10 mouse cellular contexts compared by ENCODE assay signal in the genomic region with DNA sequence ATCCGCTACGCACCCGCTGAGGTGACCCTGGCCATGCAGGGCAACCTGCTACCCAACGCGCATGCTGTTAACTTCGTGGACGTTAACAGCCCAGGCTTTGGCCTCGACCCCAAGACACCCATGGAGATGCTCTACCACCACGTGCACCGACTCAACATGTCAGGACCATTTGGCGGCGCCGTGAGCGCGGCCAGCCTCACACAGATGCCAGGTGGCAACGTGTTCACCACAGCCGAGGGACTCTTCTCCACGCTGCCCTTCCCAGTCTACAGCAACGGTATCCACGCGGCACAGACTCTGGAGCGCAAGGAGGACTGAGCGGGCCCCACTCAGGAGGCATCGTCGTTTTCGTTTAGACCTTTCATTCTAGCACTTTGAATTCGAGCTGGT.
DNase-seq lines count a peak whose midpoint lies in the region; ATAC-seq and TF ChIP-seq lines count a peak whose summit lies in the region.
"Had no signal": no experiment of that assay in that cellular context is flagged by ENCODE, and none has a peak within 500 bp of the region (broad histone marks: within the 10 kb centered on the region; RNA-seq: fewer than 3 reads in every experiment).

No protein-coding gene starts in this region.

- no peak overlapping the region; the same call in 1 of the 2 replicates for H3K4me2 ChIP-seq in midbrain, embryonic 16.5 days (ENCODE audit: low read length)
- peak overlapping the region; percentile 82; the same call in 1 of the 2 replicates for H3K4me2 ChIP-seq in stomach, embryonic 16.5 days (ENCODE audit: low read depth, low read length)

- H3K9ac ChIP-seq in midbrain, embryonic 16.5 days (ENCODE audit: low read depth, low read length) = no peak overlapping the region
- H3K9ac ChIP-seq in stomach, embryonic 16.5 days (ENCODE audit: low read length) = no peak overlapping the region

- no peak for DNase-seq in heart, embryonic 10.5 days (ENCODE audit: low spot score)
- DNase-seq in heart, postnatal 25 days (ENCODE audit: low spot score) = no peak
- DNase-seq in midbrain, embryonic 10.5 days (ENCODE audit: low spot score) = no peak
- DNase-seq in limb, embryonic 10.5 days (ENCODE audit: low spot score) = no peak
- no peak for DNase-seq in urinary bladder, postnatal 36 days (ENCODE audit: low spot score in 2 of 2)
- no peak for DNase-seq in thymus, adult 2 months
- DNase-seq: heart, postnatal 4 days; thymus, adult 18-20 months had no signal

- 63% methylated on average over 27 of the region's 27 CpGs for WGBS in heart, embryonic 10.5 days
- WGBS in midbrain, embryonic 10.5 days = 70% methylated on average over 27 of the region's 27 CpGs
- WGBS in midbrain, embryonic 16.5 days = 74% methylated on average over 27 of the region's 27 CpGs
- 60% methylated on average over 27 of the region's 27 CpGs for WGBS in limb, embryonic 10.5 days
- 67% methylated on average over 27 of the region's 27 CpGs for whole genome bisulfite sequencing in stomach, embryonic 16.5 days
- 74% methylated on average over 27 of the region's 27 CpGs for WGBS in thymus, adult 2 months

- no peak overlapping the region for H3K27ac ChIP-seq in heart, embryonic 10.5 days
- H3K27ac ChIP-seq in midbrain, embryonic 10.5 days (replicated peaks) = peak overlapping the region; percentile 71; the same call in 1 of the 2 replicates
- no peak overlapping the region for H3K27ac ChIP-seq in midbrain, embryonic 16.5 days (ENCODE audit: low read length)
- H3K27ac ChIP-seq in limb, embryonic 10.5 days = 0 out of 2 replicates have a peak overlapping the region, but pooled peaks have one; percentile 51
- no peak overlapping the region for H3K27ac ChIP-seq in stomach, embryonic 16.5 days (ENCODE audit: low read length)
- H3K27ac ChIP-seq in thymus, adult 2 months (ENCODE audit: control insufficient read depth, insufficient read depth, low read length) = no peak overlapping the region

- peaks cover 49% of the 10 kb centered on the region for H3K27me3 ChIP-seq in heart, embryonic 10.5 days (ENCODE audit: insufficient read depth, poor library complexity, severe bottlenecking)
- peaks cover 56% of the 10 kb centered on the region for H3K27me3 ChIP-seq in midbrain, embryonic 10.5 days (ENCODE audit: low read depth, poor library complexity, severe bottlenecking)
- H3K27me3 ChIP-seq in midbrain, embryonic 16.5 days (ENCODE audit: control insufficient read depth, insufficient read depth, low read depth, low read length) = peaks cover 6% of the 10 kb centered on the region; the same call in 1 of the 2 replicates
- H3K27me3 ChIP-seq in limb, embryonic 10.5 days (ENCODE audit: low read depth, poor library complexity, severe bottlenecking) = peaks cover 60% of the 10 kb centered on the region
- H3K27me3 ChIP-seq in stomach, embryonic 16.5 days (ENCODE audit: control insufficient read depth, insufficient read depth, low read length) = peaks cover 23% of the 10 kb centered on the region
- H3K27me3 ChIP-seq in thymus, adult 2 months (ENCODE audit: control insufficient read depth, insufficient read depth, low read length) = peaks cover 13% of the 10 kb centered on the region; the same call in 1 of the 2 replicates

- TF ChIP-seq CTCF in thymus, adult 2 months (IDR thresholded peaks at IDR 0.05; ENCODE audit: borderline replicate concordance, control insufficient read depth, extremely low read depth, insufficient read depth, low read length, poor library complexity) = no peak

- peaks cover 16% of the 10 kb centered on the region for H3K4me1 ChIP-seq in heart, embryonic 10.5 days
- H3K4me1 ChIP-seq in midbrain, embryonic 10.5 days = peaks cover 17% of the 10 kb centered on the region
- H3K4me1 ChIP-seq in midbrain, embryonic 16.5 days (ENCODE audit: control insufficient read depth, insufficient read depth, low read length) = peaks cover 4% of the 10 kb centered on the region; the same call in 1 of the 2 replicates
- peaks cover 33% of the 10 kb centered on the region for H3K4me1 ChIP-seq in limb, embryonic 10.5 days
- H3K4me1 ChIP-seq in stomach, embryonic 16.5 days (ENCODE audit: control insufficient read depth, insufficient read depth, low read length) = peaks cover 11% of the 10 kb centered on the region; the same call in 1 of the 2 replicates
- H3K4me1 ChIP-seq in thymus, adult 2 months (replicated peaks; ENCODE audit: control insufficient read depth, insufficient read depth, low read length) = peaks cover 6% of the 10 kb centered on the region

- H3K9me3 ChIP-seq in heart, embryonic 10.5 days = no peaks in the 10 kb centered on the region
- 0 out of 2 replicates have a peak, but pooled peaks cover 8% of the 10 kb centered on the region for H3K9me3 ChIP-seq in midbrain, embryonic 10.5 days (replicated peaks)
- H3K9me3 ChIP-seq in midbrain, embryonic 16.5 days (replicated peaks; ENCODE audit: control insufficient read depth, low read length, poor library complexity, severe bottlenecking) = no peaks in the 10 kb centered on the region
- no peaks in the 10 kb centered on the region for H3K9me3 ChIP-seq in limb, embryonic 10.5 days (replicated peaks)
- H3K9me3 ChIP-seq in stomach, embryonic 16.5 days (replicated peaks; ENCODE audit: control insufficient read depth, low read length) = no peaks in the 10 kb centered on the region

- TF ChIP-seq POLR2A in thymus, adult 2 months (IDR thresholded peaks at IDR 0.05; ENCODE audit: control insufficient read depth, extremely low read depth, insufficient read depth, low read length, poor library complexity) = no peak

- peak overlapping the region; percentile 59 for H3K4me3 ChIP-seq in heart, embryonic 10.5 days
- H3K4me3 ChIP-seq in midbrain, embryonic 10.5 days = peak overlapping the region; percentile 52
- H3K4me3 ChIP-seq in midbrain, embryonic 16.5 days (ENCODE audit: low read depth, low read length) = no peak overlapping the region
- peak overlapping the region; percentile 49 for H3K4me3 ChIP-seq in limb, embryonic 10.5 days
- H3K4me3 ChIP-seq in stomach, embryonic 16.5 days (replicated peaks; ENCODE audit: low read length) = peak overlapping the region; percentile 45; the same call in 1 of the 2 replicates
- no peak overlapping the region for H3K4me3 ChIP-seq in thymus, adult 2 months (ENCODE audit: control insufficient read depth, insufficient read depth, low read length)

- H3K36me3 ChIP-seq in heart, embryonic 10.5 days = no peaks in the 10 kb centered on the region
- H3K36me3 ChIP-seq in midbrain, embryonic 10.5 days = peaks cover 11% of the 10 kb centered on the region
- H3K36me3 ChIP-seq in midbrain, embryonic 16.5 days (ENCODE audit: control insufficient read depth, insufficient read depth, low read length) = no peaks in the 10 kb centered on the region
- no peaks in the 10 kb centered on the region for H3K36me3 ChIP-seq in limb, embryonic 10.5 days
- no peaks in the 10 kb centered on the region for H3K36me3 ChIP-seq in stomach, embryonic 16.5 days (ENCODE audit: control insufficient read depth, insufficient read depth, low read length)
- no peaks in the 10 kb centered on the region for H3K36me3 ChIP-seq in thymus, adult 2 months (ENCODE audit: control insufficient read depth, insufficient read depth, low read length)

- no peak for ATAC-seq in midbrain, embryonic 16.5 days
- peak; percentile 19; the same call in 1 of the 2 replicates for ATAC-seq in stomach, embryonic 16.5 days (ENCODE audit: insufficient read depth, low FRiP score)

- intact Hi-C loops in heart, postnatal 25 days (cut with DNase I) = no loop called here

Comparison
In these comparisons a context has a peak if more than half of its experiments do, and no peak if none do; other contexts are left out.
1. H3K27ac ChIP-seq: peak in midbrain, embryonic 10.5 days (single experiment) and limb, embryonic 10.5 days (single experiment); none in heart, embryonic 10.5 days (single experiment), midbrain, embryonic 16.5 days (single experiment), stomach, embryonic 16.5 days (single experiment) and thymus, adult 2 months (single experiment).
2. H3K4me3 ChIP-seq: peak in heart, embryonic 10.5 days (single experiment), midbrain, embryonic 10.5 days (single experiment), limb, embryonic 10.5 days (single experiment) and stomach, embryonic 16.5 days (single experiment); none in midbrain, embryonic 16.5 days (single experiment) and thymus, adult 2 months (single experiment).